Mouse (Mus musculus) left cerebral cortex, postnatal 25 days (tissue): Measurements from ENCODE around the gene Stk40. TPM values are rescaled to one million over a fixed set of nuclear protein-coding genes. Genes with fewer than 3 reads are reported as not detected.
A peak's percentile ranks its signal among the peaks of the same experiment; 100 is the strongest.
"Not testable (repeated sequence)": the region's sequence is repeated elsewhere in the genome, so short reads cannot be mapped to it uniquely, and the experiment has no call there.

Experiments used
- DNase-seq, 2 experiments: peaks; one replicate each; pipeline ENCODE4 v3.0.0; 2022; ENCODE audit warnings: low spot score in 2 of 2, mixed read lengths in 1 of 2
- intact Hi-C: fragments of 180-260 bp; cut with DNase I; formaldehyde crosslinking; loops from one replicate; pipeline ENCODE4 v1.15.1; 2025
- total RNA-seq, 2 experiments: library from RNA; stranded (reverse); gene quantifications; 2 replicates each; pipeline ENCODE4 v1.2.3; 2021

Gene Stk40
- total RNA-seq, 2 experiments from 2014 or later: 33.9 to 35.6 TPM

DNA sequence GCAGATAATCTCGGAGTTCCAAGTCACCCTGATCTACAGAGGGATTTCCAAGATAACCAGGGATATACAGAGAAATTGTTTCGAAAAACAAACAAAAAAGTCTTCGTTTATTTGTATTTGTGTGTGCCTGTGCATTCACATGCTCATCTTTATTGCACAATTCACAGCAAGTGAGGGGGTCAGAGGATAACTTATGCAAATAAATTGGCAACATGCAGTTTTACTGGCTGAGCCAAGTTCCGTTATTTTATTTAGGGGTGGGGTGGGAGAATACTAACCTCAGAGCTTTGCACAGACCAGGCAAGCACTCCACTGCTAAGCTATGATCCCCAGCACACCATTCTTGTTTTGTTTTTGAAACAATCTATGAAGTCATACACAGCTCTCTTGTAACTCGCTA lies 70.0 kb downstream of the Stk40 start:
- intact Hi-C loops: no loop called here
- DNase-seq: no peak

DNA sequence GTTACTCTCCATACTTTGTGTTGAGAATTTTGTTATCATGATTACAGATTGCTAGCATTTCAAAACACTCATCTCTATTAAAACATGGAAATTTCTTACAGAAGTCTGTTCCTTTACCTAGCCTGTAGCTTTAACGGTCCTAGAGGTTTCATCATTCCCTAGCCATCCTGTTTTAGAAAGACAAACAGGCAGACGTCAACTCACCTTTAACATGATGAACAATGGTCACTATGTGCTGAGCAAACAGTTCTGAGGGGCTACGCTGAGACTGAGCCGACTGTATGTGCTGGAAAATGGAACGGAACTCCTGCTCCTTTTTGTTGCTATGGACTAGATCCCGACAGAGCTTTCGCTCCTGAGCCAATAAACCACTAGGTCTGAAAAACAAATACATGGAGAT lies 72.2 kb downstream of the Stk40 start:
- DNase-seq, intact Hi-C loops: not testable (repeated sequence)

DNA sequence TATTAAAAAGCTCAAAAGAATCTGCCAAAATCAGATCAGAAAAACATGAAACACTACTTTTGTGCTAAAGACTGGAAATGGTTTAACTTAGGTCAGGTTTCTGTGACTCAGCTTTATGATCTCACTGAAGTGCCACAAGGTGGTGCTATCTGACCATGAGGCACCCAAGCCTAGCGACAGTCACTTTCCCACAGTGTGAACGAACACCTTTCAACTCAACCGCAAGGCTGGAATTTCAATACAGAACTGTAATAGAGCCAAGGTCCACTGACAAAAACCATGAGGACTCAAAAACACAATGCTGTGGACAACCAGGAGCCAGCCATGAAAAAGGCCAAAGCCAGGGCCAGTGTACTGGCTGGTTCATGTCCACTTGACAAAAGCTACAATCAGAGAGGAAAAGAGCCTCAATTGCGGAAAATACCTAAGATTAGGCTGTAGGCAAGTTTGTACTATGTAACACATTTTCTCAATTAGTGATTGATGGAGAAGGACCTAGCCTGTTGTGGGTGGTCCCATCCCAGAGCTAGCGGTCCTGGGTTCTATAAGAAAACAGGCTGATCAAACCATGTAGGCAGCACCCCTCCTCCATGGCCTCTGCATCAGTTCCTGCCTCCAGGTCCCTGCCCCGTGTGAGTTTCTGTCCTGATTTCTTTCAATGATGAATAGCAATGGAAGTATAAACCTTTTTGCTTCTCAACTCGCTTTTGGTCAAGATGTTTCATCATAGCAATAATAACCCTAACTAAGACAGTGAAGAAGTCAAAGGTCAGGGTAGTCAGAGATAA lies 77.6 kb downstream of the Stk40 start:
- peak; percentile 51 to 61 for DNase-seq
- intact Hi-C loops: loop anchor here (2.0 kb wide), 1 partner anchor 81 kb away; the partner anchor contains the start of gene Trappc3

DNA sequence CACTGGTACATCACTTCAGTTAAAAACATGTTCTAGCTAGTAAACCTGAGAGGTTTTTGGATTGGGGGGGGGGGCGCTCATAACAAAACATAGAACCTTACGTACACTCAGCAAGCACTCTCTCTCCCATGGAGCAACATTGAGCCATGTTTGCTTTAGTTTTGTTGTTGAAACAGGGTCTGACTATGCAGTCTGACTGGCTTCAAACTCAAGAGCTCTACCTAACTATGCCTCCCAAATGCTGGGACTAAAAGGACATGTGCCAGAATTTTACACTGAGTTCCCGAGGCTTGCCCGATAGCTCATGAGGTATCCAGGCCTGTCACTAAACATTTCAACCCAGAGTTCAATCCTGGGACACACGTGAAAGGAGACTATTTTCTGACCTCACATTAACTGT lies 79.3 kb downstream of the Stk40 start:
- intact Hi-C loops: no loop called here
- DNase-seq: no peak

DNA sequence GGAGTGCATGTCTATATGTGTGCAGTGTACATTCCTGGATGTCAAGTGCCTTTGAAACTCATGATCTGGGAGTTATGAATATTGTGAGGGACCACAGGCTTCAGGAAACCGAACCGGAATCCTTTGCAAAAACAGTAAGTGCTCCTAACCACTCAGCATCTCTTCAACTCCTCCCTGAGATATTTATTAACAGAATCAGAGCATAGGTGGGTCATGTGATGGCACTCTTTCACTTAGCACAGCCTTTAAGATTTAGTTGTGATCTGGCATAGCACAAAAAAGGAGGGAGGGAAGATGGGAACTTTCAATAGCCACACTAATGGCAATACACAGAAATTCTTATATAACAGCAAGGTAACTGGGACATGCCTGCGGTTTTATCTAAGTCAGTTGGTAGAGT lies 83.3 kb downstream of the Stk40 start:
- no peak for DNase-seq
- intact Hi-C loops: no loop called here

Other genes starting within 250 kb of the Stk40 start
- gene Csf3r, start 79.4 kb upstream of the Stk40 start, total RNA-seq: 1 to 10 TPM; 4.6 to 4.8 TPM
- 10 to 100 TPM; 43.0 to 49.4 TPM for gene Mrps15, start 57.0 kb upstream of the Stk40 start, total RNA-seq
- gene Oscp1, start 45.4 kb upstream of the Stk40 start, total RNA-seq: 10 to 100 TPM; 45.5 to 55.8 TPM
- gene Lsm10, start 7.3 kb upstream of the Stk40 start, total RNA-seq: 10 to 100 TPM; 13.1 to 14.8 TPM
- 1 to 10 TPM; 4.1 to 4.4 TPM for gene Eva1b, start 43.8 kb downstream of the Stk40 start, total RNA-seq
- under 1 TPM; 0.27 to 0.69 TPM for gene Sh3d21, start 59.5 kb downstream of the Stk40 start, total RNA-seq
- 100 to 1,000 TPM; 133 to 147 TPM for gene Thrap3, start 98.8 kb downstream of the Stk40 start, total RNA-seq
- 100 to 1,000 TPM; 253 to 255 TPM for gene Map7d1, start 152.4 kb downstream of the Stk40 start, total RNA-seq
- 10 to 100 TPM; 77.4 to 79.4 TPM for gene Trappc3, start 158.4 kb downstream of the Stk40 start, total RNA-seq
- gene Col8a2, start 182.8 kb downstream of the Stk40 start, total RNA-seq: 1 to 10 TPM; 1.1 to 1.7 TPM
- gene Adprhl2, start 217.7 kb downstream of the Stk40 start, total RNA-seq: 10 to 100 TPM; 23.9 to 27.0 TPM
- 1 to 10 TPM; 2.1 to 2.5 TPM for gene Tekt2, start 221.7 kb downstream of the Stk40 start, total RNA-seq